Mouse (Mus musculus) hindbrain, embryonic 11.5 days (tissue): ENCODE measurements at regions not wholly inside any gene's neighbourhood (a gene's known extent, or its start where the extent isn't known, plus 50 kb on each side); places are given as distances from the start of the nearest gene placed in this dataset.
A peak's percentile ranks its signal among the peaks of the same experiment; 100 is the strongest.

Source experiments
- ATAC-seq: fragments of 200-750 bp; cut with Nextera tagmentation; 2 replicates; pipeline ENCODE4 v1.8.0; 2017; ENCODE audit warnings: mild to moderate bottlenecking, moderate TSS enrichment, moderate library complexity; ENCODE audit not compliant: low FRiP score
- DNase-seq: peaks from one replicate; pipeline ENCODE4 v3.0.0-alpha.2; 2015; ENCODE audit warnings: low spot score
- H3K27ac ChIP-seq: fragments of 300-500 bp; sonication (generic); 2 replicates; pipeline ENCODE4 v1.5.1; 2014; ENCODE audit warnings: mild to moderate bottlenecking, low read depth, low read length
- H3K27me3 ChIP-seq: fragments of 300-500 bp; sonication (generic); 2 replicates; pipeline ENCODE4 v1.6.1; 2014; ENCODE audit warnings: mild to moderate bottlenecking, low read length, moderate library complexity, mixed read lengths; ENCODE audit not compliant: control insufficient read depth, insufficient read depth
- H3K36me3 ChIP-seq: fragments of 300-500 bp; sonication (generic); 2 replicates; pipeline ENCODE4 v1.6.1; 2014; ENCODE audit warnings: mild to moderate bottlenecking, low read length, moderate library complexity, mixed read lengths; ENCODE audit not compliant: control insufficient read depth, insufficient read depth
- H3K4me1 ChIP-seq: fragments of 300-500 bp; sonication (generic); replicated peaks from 2 replicates; pipeline ENCODE4 v1.6.1; 2014; ENCODE audit warnings: low read length, mixed read lengths; ENCODE audit not compliant: control insufficient read depth, insufficient read depth
- H3K4me2 ChIP-seq: fragments of 300-500 bp; sonication (generic); replicated peaks from 2 replicates; pipeline ENCODE4 v1.6.1; 2014; ENCODE audit warnings: mild to moderate bottlenecking, low read depth, low read length
- H3K4me3 ChIP-seq: fragments of 300-500 bp; sonication (generic); 2 replicates; pipeline ENCODE4 v1.5.1; 2014; ENCODE audit warnings: low read depth, low read length
- H3K9ac ChIP-seq: fragments of 300-500 bp; sonication (generic); 2 replicates; pipeline ENCODE4 v1.6.1; 2014; ENCODE audit warnings: low read depth, low read length
- H3K9me3 ChIP-seq: fragments of 300-500 bp; sonication (generic); 2 replicates; pipeline ENCODE4 v1.6.1; 2016; ENCODE audit warnings: low read length; ENCODE audit not compliant: control insufficient read depth
- WGBS: fragments of 180-500 bp; shearing (Covaris S2); extraction: QIAGEN DNeasy Blood & Tissue Kit; methylation state at CpG from one replicate; pipeline ENCODE4 v1.1.7; 2014; 5-methylcytosine and 5-hydroxymethylcytosine counted together

- Histone ChIP-seq H3K4me3 (no peak overlapping the region), H3K36me3 (no peaks in the 10 kb centered on the region), H3K27me3 (no peaks in the 10 kb centered on the region), H3K9ac (no peak overlapping the region), H3K4me2 (no peak overlapping the region), H3K9me3 (no peaks in the 10 kb centered on the region), H3K27ac (no peak overlapping the region), H3K4me1 (no peaks in the 10 kb centered on the region)
- ATAC-seq, result no peak
- DNase-seq, result no peak
- 65% methylated on average over 4 of the region's 4 CpGs for WGBS
Observed at GRCm38 (mm10) chr5:58822704-58823103, 1104.9 kb downstream of the Pcdh7 start.

- Histone ChIP-seq H3K4me3 (no peak overlapping the region), H3K4me2 (no peak overlapping the region), H3K9me3 (no peaks in the 10 kb centered on the region), H3K27ac (no peak overlapping the region), H3K9ac (no peak overlapping the region), H3K27me3 (no peaks in the 10 kb centered on the region), H3K36me3 (no peaks in the 10 kb centered on the region), H3K4me1 (no peaks in the 10 kb centered on the region)
- WGBS, result 55% methylated on average over 3 of the region's 3 CpGs
- peak; percentile 18 for DNase-seq
- no peak for ATAC-seq
Observed at GRCm38 (mm10) chr5:58825970-58826369, 1108.2 kb downstream of the Pcdh7 start.

- no peak for ATAC-seq
- no peaks in the 10 kb centered on the region for H3K4me1 ChIP-seq
Observed at GRCm38 (mm10) chr5:58847001-58847400, 1129.2 kb downstream of the Pcdh7 start.

GRCm38 (mm10) chr5:58858016-58858415 lies 1140.2 kb downstream of the Pcdh7 start:
- 95% methylated on average over 2 of the region's 2 CpGs for WGBS
- H3K4me1 ChIP-seq, result no peaks in the 10 kb centered on the region
- no peak for ATAC-seq
- no peak overlapping the region for H3K4me3 ChIP-seq
- no peaks in the 10 kb centered on the region for H3K9me3 ChIP-seq
- H3K27ac ChIP-seq, result no peak overlapping the region
- no peak overlapping the region for H3K4me2 ChIP-seq
- no peak for DNase-seq
- no peak overlapping the region for H3K9ac ChIP-seq
- H3K36me3 ChIP-seq, result no peaks in the 10 kb centered on the region
- H3K27me3 ChIP-seq, result no peaks in the 10 kb centered on the region

More at GRCm38 (mm10) chr5:58847001-58847400, 1129.2 kb downstream of the Pcdh7 start:
- Histone ChIP-seq H3K36me3 (no peaks in the 10 kb centered on the region), H3K27ac (no peak overlapping the region), H3K9me3 (no peaks in the 10 kb centered on the region), H3K27me3 (no peaks in the 10 kb centered on the region), H3K9ac (no peak overlapping the region), H3K4me3 (no peak overlapping the region), H3K4me2 (no peak overlapping the region)
- no peak for DNase-seq

GRCm38 (mm10) chr5:58893493-58893892 lies 1175.7 kb downstream of the Pcdh7 start:
- no peak overlapping the region for H3K27ac ChIP-seq
- H3K4me1 ChIP-seq, result no peaks in the 10 kb centered on the region
- no peak overlapping the region for H3K4me2 ChIP-seq
- 72% methylated on average over 3 of the region's 3 CpGs for WGBS
- DNase-seq, result peak; percentile 9
- no peaks in the 10 kb centered on the region for H3K27me3 ChIP-seq
- no peaks in the 10 kb centered on the region for H3K36me3 ChIP-seq
- H3K9me3 ChIP-seq, result no peaks in the 10 kb centered on the region
- ATAC-seq, result peak; percentile 73; the same call in 1 of the 2 replicates
- H3K9ac ChIP-seq, result no peak overlapping the region
- H3K4me3 ChIP-seq, result no peak overlapping the region

GRCm38 (mm10) chr5:58941436-58941835 lies 1223.7 kb downstream of the Pcdh7 start:
- Histone ChIP-seq H3K27ac (no peak overlapping the region), H3K36me3 (no peaks in the 10 kb centered on the region), H3K9me3 (no peaks in the 10 kb centered on the region), H3K4me3 (no peak overlapping the region), H3K9ac (no peak overlapping the region), H3K27me3 (no peaks in the 10 kb centered on the region), H3K4me1 (no peaks in the 10 kb centered on the region), H3K4me2 (no peak overlapping the region)
- 81% methylated on average over 1 of the region's 1 CpGs for WGBS
- DNase-seq (no peak), ATAC-seq (no peak)

GRCm38 (mm10) chr5:58975268-58975667 lies 1257.5 kb downstream of the Pcdh7 start:
- ATAC-seq, result no peak
- DNase-seq, result no peak
- 86% methylated on average over 2 of the region's 2 CpGs for WGBS
- H3K9ac ChIP-seq, result no peak overlapping the region
- no peak overlapping the region for H3K27ac ChIP-seq
- no peaks in the 10 kb centered on the region for H3K27me3 ChIP-seq
- H3K4me3 ChIP-seq, result no peak overlapping the region
- no peaks in the 10 kb centered on the region for H3K4me1 ChIP-seq
- H3K36me3 ChIP-seq, result no peaks in the 10 kb centered on the region
- H3K9me3 ChIP-seq, result no peaks in the 10 kb centered on the region
- no peak overlapping the region for H3K4me2 ChIP-seq

GRCm38 (mm10) chr5:58987754-58988153 lies 1270.0 kb downstream of the Pcdh7 start:
- no peak overlapping the region for H3K4me2 ChIP-seq
- WGBS, result 88% methylated on average over 1 of the region's 1 CpGs
- H3K4me1 ChIP-seq, result no peaks in the 10 kb centered on the region
- H3K4me3 ChIP-seq, result no peak overlapping the region
- H3K36me3 ChIP-seq, result no peaks in the 10 kb centered on the region
- no peaks in the 10 kb centered on the region for H3K27me3 ChIP-seq
- DNase-seq, result no peak
- H3K9ac ChIP-seq, result no peak overlapping the region
- no peak overlapping the region for H3K27ac ChIP-seq
- no peaks in the 10 kb centered on the region for H3K9me3 ChIP-seq
- no peak for ATAC-seq
